Mouse (Mus musculus) spleen, adult 18-20 months (tissue): Measurements from ENCODE around the gene Fgf11.

Experiments used
- DNase-seq, 2 experiments: peaks; one replicate each; pipeline ENCODE4 v3.0.0; 2022; ENCODE audit warnings: mixed read lengths in 2 of 2

Fgf11 gene

GRCm38 (mm10) chr11:69778985-69779384 is 22.7 kb downstream of the Fgf11 start:
- no peak for DNase-seq

- DNase-seq: no peak
These were observed 23.2 kb downstream of the Fgf11 start for GRCm38 (mm10) chr11:69778258-69778982.

- no peak for DNase-seq
These were observed 24.0 kb downstream of the Fgf11 start for GRCm38 (mm10) chr11:69777504-69778257.

GRCm38 (mm10) chr11:69776488-69776887 is 25.2 kb downstream of the Fgf11 start:
- no peak for DNase-seq

GRCm38 (mm10) chr11:69775716-69776115 is 25.9 kb downstream of the Fgf11 start:
- DNase-seq: no peak

GRCm38 (mm10) chr11:69774961-69775360 is 26.7 kb downstream of the Fgf11 start:
- DNase-seq: no peak

GRCm38 (mm10) chr11:69767625-69767909 is 34.1 kb downstream of the Fgf11 start:
- DNase-seq: no peak

GRCm38 (mm10) chr11:69766872-69767624 is 34.6 kb downstream of the Fgf11 start:
- DNase-seq: no peak

DNA sequence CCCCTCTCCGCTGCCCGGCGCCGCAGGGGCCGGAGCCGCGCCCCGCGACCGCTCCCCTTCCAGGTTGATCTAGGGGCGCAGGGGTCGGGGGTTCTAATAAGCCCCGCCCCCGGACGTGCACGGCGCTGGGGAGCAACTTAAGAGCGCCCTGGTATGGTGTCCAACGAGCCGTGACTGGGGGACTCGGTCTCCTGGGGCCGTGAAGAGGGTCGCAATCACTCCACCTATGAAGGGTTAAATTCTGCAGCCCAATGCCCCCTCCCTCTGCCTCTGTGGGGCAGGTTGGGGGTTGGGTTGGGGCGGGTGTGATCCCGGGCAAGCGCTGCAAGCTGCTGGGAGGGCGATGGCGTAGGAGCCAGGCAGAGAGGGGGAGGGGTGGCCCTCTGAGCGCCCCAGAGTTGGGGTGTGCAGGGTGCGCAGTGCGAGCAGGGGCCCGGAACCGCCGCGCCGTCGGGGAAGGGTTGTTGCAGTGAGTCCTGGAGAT is 35.5 kb downstream of the Fgf11 start:
- peak; percentile 68 to 75 for DNase-seq

GRCm38 (mm10) chr11:69765221-69766125 is 36.2 kb downstream of the Fgf11 start, which contains the start of gene Zbtb4:
Gene Zbtb4 (plus strand): TSS chr11:69765912.
- DNase-seq: peak; percentile 46 to 49

DNA sequence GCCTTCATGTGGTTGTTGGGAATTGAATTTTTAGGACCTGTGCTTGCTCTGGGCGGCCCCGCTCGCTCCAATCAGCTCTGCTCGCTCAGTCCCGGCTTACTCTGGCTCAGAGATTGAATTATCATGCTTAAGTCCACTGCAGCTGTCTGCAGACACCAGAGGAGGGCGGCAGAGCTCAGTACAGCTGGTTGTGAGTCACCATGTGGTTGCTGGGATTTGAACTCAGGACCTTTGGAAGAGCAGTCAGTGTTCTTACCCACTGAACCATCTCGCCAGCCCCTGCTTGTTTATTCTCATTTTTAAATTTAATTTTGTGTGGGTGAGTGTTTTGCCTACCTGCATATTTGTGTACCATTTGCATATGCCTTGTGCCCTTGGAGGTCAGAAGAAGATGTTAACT is 38.1 kb downstream of the Fgf11 start:
- DNase-seq: no peak

DNA sequence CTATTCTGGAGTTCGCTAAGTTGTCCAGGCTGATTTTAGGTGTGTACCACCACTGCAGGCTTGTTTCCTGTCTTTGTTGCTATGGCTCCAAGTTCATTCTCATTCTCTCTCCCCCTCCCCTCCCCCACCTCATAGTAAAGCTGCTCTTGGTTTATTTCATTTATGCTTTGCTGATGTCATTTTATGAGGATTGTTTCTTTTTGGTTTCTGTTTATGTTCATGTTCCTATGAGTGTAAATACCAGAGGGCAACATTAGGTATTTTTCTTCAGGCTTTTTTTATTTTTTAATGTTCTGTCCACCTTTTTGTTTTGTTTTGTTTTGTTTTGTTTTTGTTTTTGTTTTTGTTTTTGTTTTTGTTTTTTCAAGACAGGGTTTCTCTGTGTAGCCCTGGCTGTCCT is 39.8 kb downstream of the Fgf11 start, which contains the start of gene Slc35g3:
Slc35g3 (minus strand) TSS at position 101 of the 400 bp plus-strand sequence.
- no peak for DNase-seq

GRCm38 (mm10) chr11:69760901-69761200 is 40.8 kb downstream of the Fgf11 start:
- no peak for DNase-seq

GRCm38 (mm10) chr11:69760160-69760900 is 41.3 kb downstream of the Fgf11 start:
- DNase-seq: no peak

DNA sequence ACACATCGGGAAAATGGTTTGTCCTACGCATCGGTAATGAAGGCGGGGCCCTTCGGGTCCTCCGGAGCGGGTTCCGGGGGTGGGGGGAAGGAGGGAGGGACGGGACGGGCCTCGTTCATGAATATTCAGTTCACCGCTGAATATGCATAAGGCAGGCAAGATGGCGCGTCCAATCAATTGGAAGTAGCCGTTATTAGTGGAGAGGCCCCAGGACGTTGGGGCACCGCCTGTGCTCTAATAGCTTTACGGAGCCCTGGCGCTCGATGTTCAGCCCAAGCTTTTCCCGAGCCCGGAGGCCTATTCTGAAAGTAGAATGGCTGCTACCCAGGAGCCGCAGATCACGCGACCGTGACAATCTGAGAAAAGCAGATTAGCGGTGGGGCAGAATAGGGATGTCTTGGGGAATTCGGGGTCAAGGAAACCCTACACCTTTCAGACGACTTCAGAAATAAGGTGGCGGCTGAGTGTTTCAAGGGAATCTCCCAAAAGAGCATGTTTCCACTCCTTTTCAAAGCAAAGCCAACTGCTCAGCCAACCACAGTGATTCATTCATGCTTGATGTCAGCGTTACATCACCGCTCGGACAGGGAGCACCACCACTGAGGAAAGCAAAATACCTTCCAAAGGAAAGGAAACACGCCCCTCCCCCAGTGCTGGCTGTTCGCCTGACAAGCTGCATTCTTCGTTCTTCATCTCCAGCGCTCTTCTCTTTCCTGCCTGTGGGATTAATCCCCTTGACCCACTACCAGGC is 42.5 kb downstream of the Fgf11 start:
- peak; percentile 74 to 79 for DNase-seq

DNA sequence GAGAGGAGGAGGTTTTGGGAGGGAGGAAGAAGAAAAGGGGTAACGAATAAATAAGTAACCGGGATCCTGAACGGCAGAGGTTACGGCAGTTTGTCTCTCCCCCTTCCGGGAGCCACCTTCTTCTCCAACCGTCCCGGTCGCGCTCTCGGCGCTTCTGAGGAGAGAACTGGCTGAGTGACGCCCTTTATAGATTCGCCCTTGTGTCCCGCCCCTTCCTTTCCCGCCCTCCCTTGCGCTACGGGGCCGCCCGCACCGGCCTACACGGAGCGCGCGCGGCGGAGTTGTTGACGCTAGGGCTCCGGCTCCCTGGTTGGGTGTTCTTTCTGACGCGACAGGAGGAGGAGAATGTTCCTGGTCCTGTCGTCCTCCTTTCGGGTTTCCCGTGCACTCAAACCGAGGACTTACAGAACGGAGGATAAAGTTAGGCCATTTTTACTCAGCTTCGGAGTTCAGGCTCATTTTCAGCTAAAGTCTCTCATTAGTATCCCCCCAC is 43.1 kb downstream of the Fgf11 start, which contains the start of gene Polr2a:
Polr2a (minus strand) TSS at position 160 of the 493 bp plus-strand sequence.
- peak; percentile 95 for DNase-seq

DNA sequence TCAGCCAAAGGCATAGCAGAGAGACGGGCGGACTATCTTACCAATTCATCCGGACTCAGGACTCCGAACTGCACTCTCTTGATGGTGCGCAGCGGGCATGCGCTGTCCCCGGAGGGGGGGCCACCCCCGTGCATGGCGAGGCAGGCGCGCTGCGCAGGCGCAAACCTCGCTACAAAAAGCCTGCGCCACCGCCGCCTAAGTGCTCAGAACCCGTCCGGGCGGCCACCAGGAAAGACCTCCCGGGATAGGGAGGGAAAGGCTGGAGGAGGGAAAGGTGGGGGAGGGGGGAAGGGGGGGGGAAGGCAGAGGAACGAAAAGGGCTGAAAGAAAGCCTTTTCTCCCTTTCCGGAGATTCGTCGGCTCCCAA is 43.6 kb downstream of the Fgf11 start:
- DNase-seq: peak; percentile 92 to 97

DNA sequence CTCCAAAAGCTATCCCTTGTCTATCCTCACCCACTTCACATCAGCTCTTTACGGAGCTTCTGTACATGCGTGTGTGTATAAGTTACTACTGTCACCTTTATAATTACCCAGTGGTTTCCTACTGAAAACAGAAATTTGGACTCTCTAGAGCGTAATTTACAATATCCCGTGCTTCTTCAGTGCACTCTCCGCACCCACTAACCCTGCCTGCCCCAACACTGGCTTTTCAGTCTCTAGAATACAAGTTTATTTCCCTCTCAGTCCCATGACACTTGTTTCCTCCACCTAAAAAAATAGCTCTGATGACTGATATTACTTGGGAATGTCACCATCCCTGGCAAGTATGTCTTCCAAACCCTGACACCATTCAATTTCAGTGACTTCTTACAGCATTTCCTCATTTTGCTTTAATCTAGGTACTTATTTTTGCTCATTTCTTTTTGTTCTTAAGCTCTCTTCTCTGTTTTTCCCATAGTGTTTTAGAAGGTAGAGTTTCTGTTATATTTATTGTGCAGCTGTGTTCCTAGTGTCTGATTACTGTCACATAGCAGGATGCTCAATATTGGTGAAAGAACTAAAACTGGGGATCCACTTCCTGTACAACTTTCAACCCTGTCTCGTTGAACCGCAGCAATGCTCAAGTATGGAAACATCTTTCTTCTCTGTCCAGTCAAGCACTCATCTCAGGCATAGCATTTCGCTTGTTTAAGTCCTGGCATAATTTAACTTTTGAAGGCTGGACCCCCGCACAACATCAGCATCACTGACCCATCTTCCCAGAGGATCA is 44.2 kb downstream of the Fgf11 start:
- no peak for DNase-seq

DNA sequence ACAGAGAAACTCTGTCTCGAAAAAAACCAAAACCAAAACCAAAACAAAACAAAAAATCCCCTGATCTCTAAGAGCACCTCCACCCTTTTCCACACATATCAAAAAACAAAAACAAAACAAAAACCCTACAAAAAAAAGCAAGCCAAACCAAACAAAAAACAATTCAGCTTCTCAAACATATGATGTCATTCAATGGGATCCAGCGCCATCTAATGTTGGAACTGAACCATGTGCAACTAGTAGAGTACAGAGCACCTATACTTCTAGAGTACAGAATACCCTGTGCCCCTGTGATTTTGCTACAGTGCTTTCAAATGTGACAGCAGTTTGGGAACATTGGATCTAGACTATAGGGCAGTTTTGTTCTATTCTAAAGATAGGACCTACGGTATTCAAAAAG is 47.0 kb downstream of the Fgf11 start:
- no peak for DNase-seq

DNA sequence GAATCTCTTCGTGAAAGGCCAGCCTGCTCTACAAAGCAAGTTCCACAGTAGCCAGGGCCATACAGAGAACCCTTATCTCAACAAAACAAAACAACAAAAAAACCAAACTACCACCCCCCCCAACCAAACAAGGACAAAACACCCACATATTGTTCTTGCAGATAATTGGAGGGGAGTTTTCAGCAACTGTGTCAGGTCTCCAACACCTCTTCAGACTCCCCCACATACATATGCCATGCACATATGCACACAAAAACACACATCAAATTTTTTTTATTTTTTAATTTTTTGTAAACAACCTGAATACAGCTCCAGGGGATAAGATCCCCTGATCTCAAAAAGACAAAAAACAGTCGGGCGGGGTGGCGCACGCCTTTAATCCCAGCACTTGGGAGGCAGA is 47.4 kb downstream of the Fgf11 start:
- no peak for DNase-seq
